In genomic region chr9:92882251-92882832, GRCm38 (mm10) we compare ENCODE assay signal across 20 mouse cellular contexts.
DNase-seq lines count a peak whose midpoint lies in the region; ATAC-seq lines count a peak whose summit lies in the region.
"Had no signal": no experiment of that assay in that cellular context is flagged by ENCODE, and none has a peak within 500 bp of the region (broad histone marks: within the 10 kb centered on the region; RNA-seq: fewer than 3 reads in every experiment).

No protein-coding gene starts in this region.

- H3K27me3 ChIP-seq in forebrain, embryonic 12.5 days: peaks cover 2% of the 10 kb centered on the region; the same call in 1 of the 2 replicates
- no peaks in the 10 kb centered on the region for H3K27me3 ChIP-seq in forebrain, embryonic 10.5 days (ENCODE audit: poor library complexity, severe bottlenecking)
- H3K27me3 ChIP-seq in neural tube, embryonic 12.5 days (replicated peaks): no peaks in the 10 kb centered on the region
- no peaks in the 10 kb centered on the region for H3K27me3 ChIP-seq in midbrain, embryonic 13.5 days
- H3K27me3 ChIP-seq: CH12.LX; heart, embryonic 12.5 days had no signal

- no peaks in the 10 kb centered on the region for H3K9me3 ChIP-seq in forebrain, embryonic 12.5 days
- H3K9me3 ChIP-seq in forebrain, embryonic 10.5 days: no peaks in the 10 kb centered on the region
- no peaks in the 10 kb centered on the region for H3K9me3 ChIP-seq in neural tube, embryonic 12.5 days
- no peaks in the 10 kb centered on the region for H3K9me3 ChIP-seq in midbrain, embryonic 13.5 days
- H3K9me3 ChIP-seq: heart, embryonic 12.5 days had no signal

- H3K36me3 ChIP-seq in forebrain, embryonic 12.5 days (replicated peaks): no peaks in the 10 kb centered on the region
- H3K36me3 ChIP-seq in forebrain, embryonic 10.5 days (replicated peaks): no peaks in the 10 kb centered on the region
- no peaks in the 10 kb centered on the region for H3K36me3 ChIP-seq in neural tube, embryonic 12.5 days
- H3K36me3 ChIP-seq in midbrain, embryonic 13.5 days: no peaks in the 10 kb centered on the region
- H3K36me3 ChIP-seq: heart, embryonic 12.5 days had no signal

- H3K9ac ChIP-seq in forebrain, embryonic 12.5 days: no peak overlapping the region
- H3K9ac ChIP-seq in neural tube, embryonic 12.5 days: no peak overlapping the region
- H3K9ac ChIP-seq in midbrain, embryonic 13.5 days (replicated peaks): no peak overlapping the region
- H3K9ac ChIP-seq: heart, embryonic 12.5 days had no signal

- DNase-seq in forebrain, embryonic 10.5 days (ENCODE audit: extremely low spot score, low spot score): no peak
- DNase-seq in neural tube, embryonic 10.5 days (ENCODE audit: extremely low spot score, low spot score): no peak
- no peak for DNase-seq in ovary, postnatal 36 days (ENCODE audit: low spot score)
- no peak for DNase-seq in cerebellum, adult 9-10 months
- DNase-seq: cerebellum, postnatal 10 days; gastrocnemius, adult 2 months; heart, postnatal 14 days; kidney, adult 2 months; kidney, postnatal 36 days; left cerebral cortex, postnatal 4 days; liver; lung, postnatal 10 days; right cerebral cortex, postnatal 4 days had no signal

- ATAC-seq in forebrain, embryonic 12.5 days (ENCODE audit: low FRiP score): peak; percentile 67; the same call in 1 of the 2 replicates
- peak; percentile 60; the same call in 1 of the 2 replicates for ATAC-seq in neural tube, embryonic 12.5 days (ENCODE audit: low FRiP score, low read depth)
- ATAC-seq in midbrain, embryonic 13.5 days: peak; percentile 77
- ATAC-seq: inflammation-experienced regulatory T-cells, adult 6 months had no signal

- no peak overlapping the region for H3K4me3 ChIP-seq in forebrain, embryonic 12.5 days (replicated peaks)
- H3K4me3 ChIP-seq in forebrain, embryonic 10.5 days: no peak overlapping the region
- H3K4me3 ChIP-seq in neural tube, embryonic 12.5 days: no peak overlapping the region
- H3K4me3 ChIP-seq in midbrain, embryonic 13.5 days (replicated peaks): no peak overlapping the region
- H3K4me3 ChIP-seq: gastrocnemius, adult 2 months; heart, embryonic 12.5 days had no signal

- no peak overlapping the region for H3K27ac ChIP-seq in forebrain, embryonic 12.5 days
- no peak overlapping the region for H3K27ac ChIP-seq in forebrain, embryonic 10.5 days
- H3K27ac ChIP-seq in neural tube, embryonic 12.5 days: no peak overlapping the region
- H3K27ac ChIP-seq in midbrain, embryonic 13.5 days: no peak overlapping the region
- H3K27ac ChIP-seq: gastrocnemius, adult 2 months; stomach, postnatal 0 days had no signal

- H3K4me1 ChIP-seq in forebrain, embryonic 12.5 days: 0 out of 2 replicates have a peak, but pooled peaks cover 8% of the 10 kb centered on the region
- H3K4me1 ChIP-seq in forebrain, embryonic 10.5 days: peaks cover 7% of the 10 kb centered on the region
- H3K4me1 ChIP-seq in neural tube, embryonic 12.5 days: peaks cover 3% of the 10 kb centered on the region
- peaks cover 9% of the 10 kb centered on the region; the same call in 1 of the 2 replicates for H3K4me1 ChIP-seq in midbrain, embryonic 13.5 days (replicated peaks)
- H3K4me1 ChIP-seq: heart, embryonic 12.5 days had no signal

- no peak overlapping the region for H3K4me2 ChIP-seq in forebrain, embryonic 12.5 days
- H3K4me2 ChIP-seq in neural tube, embryonic 12.5 days (replicated peaks): no peak overlapping the region; the same call in 1 of the 2 replicates
- no peak overlapping the region for H3K4me2 ChIP-seq in midbrain, embryonic 13.5 days (replicated peaks)
- H3K4me2 ChIP-seq: heart, embryonic 12.5 days had no signal

- WGBS in forebrain, embryonic 12.5 days: 16% methylated on average over 3 of the region's 3 CpGs
- WGBS in forebrain, embryonic 10.5 days: 29% methylated on average over 3 of the region's 3 CpGs
- WGBS in neural tube, embryonic 12.5 days: 25% methylated on average over 3 of the region's 3 CpGs
- WGBS in midbrain, embryonic 13.5 days: 10% methylated on average over 3 of the region's 3 CpGs
